Mouse (Mus musculus) forebrain, embryonic 15.5 days (tissue): Measurements from ENCODE around the gene Ccdc122. TPM values are rescaled to one million over a fixed set of nuclear protein-coding genes. Genes with fewer than 3 reads are reported as not detected.

Source experiments
- ATAC-seq: fragments of 200-750 bp; cut with Nextera tagmentation; replicated peaks from 2 replicates; pipeline ENCODE4 v1.8.0; 2017; ENCODE audit warnings: mild to moderate bottlenecking, moderate TSS enrichment, moderate library complexity
- H3K27ac ChIP-seq: fragments of 300-500 bp; sonication (generic); replicated peaks from 2 replicates; pipeline ENCODE4 v1.5.1; 2015; ENCODE audit warnings: mild to moderate bottlenecking, inconsistent platforms
- H3K27me3 ChIP-seq: fragments of 300-500 bp; sonication (generic); 2 replicates; pipeline ENCODE4 v1.6.1; 2015; ENCODE audit warnings: inconsistent platforms
- H3K36me3 ChIP-seq: fragments of 300-500 bp; sonication (generic); 2 replicates; pipeline ENCODE4 v1.6.1; 2015; ENCODE audit warnings: mild to moderate bottlenecking, inconsistent platforms
- H3K4me1 ChIP-seq: fragments of 300-500 bp; sonication (generic); 2 replicates; pipeline ENCODE4 v1.6.1; 2015; ENCODE audit warnings: inconsistent platforms
- H3K4me2 ChIP-seq: fragments of 300-500 bp; sonication (generic); replicated peaks from 2 replicates; pipeline ENCODE4 v1.6.1; 2015; ENCODE audit warnings: mild to moderate bottlenecking, inconsistent platforms
- H3K4me3 ChIP-seq: fragments of 300-500 bp; sonication (generic); 2 replicates; pipeline ENCODE4 v1.5.1; 2015; ENCODE audit warnings: mild to moderate bottlenecking, inconsistent platforms
- H3K9ac ChIP-seq: fragments of 300-500 bp; sonication (generic); replicated peaks from 2 replicates; pipeline ENCODE4 v1.6.1; 2015; ENCODE audit warnings: mild to moderate bottlenecking, inconsistent platforms
- H3K9me3 ChIP-seq: fragments of 300-500 bp; sonication (generic); 2 replicates; pipeline ENCODE4 v1.6.1; 2016; ENCODE audit warnings: inconsistent platforms
- WGBS: fragments of 180-500 bp; shearing (Covaris S2); methylation state at CpG from one replicate; pipeline ENCODE4 v1.1.7; 2015; ENCODE audit warnings: mixed read lengths; 5-methylcytosine and 5-hydroxymethylcytosine counted together
- polyA plus RNA-seq: library from polyadenylated mRNA; unstranded; fragments of >200 nt; fragmentation: Nextera tagmentation; extraction: Ambion mirVana; gene quantifications from 2 replicates; pipeline ENCODE4 v1.2.1, GENCODE M21; 2015

Gene Ccdc122
- polyA plus RNA-seq, 1 experiment from 2014 or later = 0.66 TPM

DNA sequence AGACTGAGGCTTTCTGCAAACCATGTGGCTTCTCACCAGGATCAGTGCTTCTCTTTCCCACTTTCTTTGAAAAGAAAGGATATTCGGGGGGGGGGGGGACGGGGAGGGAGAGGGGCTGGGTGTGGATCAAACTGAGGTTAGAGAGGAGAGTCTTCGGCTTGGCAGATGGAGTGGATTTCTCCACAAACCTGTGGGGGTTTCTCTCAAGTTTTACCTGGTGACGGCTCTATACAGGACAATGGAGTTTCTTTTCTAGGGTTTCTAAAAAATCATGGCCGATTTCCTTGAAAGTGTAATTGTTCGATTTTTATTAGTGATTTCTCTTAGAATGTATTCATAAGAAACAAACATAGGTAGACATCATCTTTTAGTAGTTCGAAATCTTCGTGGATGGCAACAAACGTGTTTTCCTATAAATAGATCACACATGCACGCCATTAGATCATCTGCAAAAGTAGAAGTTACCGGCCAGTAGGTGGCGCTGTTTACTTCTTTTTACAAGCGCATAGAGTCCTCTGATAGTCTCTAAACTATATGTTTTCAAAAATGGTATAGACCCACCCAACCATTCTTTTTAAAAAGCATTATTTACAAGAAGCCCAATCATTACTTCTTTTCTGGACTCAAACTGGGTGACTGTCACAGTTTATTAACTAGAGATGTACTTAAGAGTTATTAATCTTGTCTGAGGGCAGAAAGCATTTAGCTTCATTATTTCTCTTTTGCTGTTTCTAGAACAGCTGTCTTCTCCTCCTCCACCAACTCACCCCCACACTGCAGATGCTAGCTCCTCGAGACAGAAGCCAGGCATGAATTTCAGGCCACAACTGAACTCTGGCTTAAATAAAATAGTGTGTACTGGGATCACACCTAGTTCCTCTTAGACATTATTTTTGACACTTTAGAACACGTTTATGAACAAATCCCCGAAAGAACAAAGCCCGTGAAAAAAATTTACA is 105.0 kb downstream of the Ccdc122 start:
- ATAC-seq = peak; percentile 92
- H3K27me3 ChIP-seq = no peaks in the 10 kb centered on the region
- no peaks in the 10 kb centered on the region for H3K36me3 ChIP-seq
- no peak overlapping the region for H3K4me3 ChIP-seq
- no peak overlapping the region for H3K9ac ChIP-seq
- peak overlapping the region; percentile 56 for H3K27ac ChIP-seq
- WGBS = 28% methylated on average over 17 of the region's 17 CpGs
- H3K4me2 ChIP-seq = no peak overlapping the region
- H3K4me1 ChIP-seq = peaks cover 16% of the 10 kb centered on the region
- H3K9me3 ChIP-seq = no peaks in the 10 kb centered on the region

DNA sequence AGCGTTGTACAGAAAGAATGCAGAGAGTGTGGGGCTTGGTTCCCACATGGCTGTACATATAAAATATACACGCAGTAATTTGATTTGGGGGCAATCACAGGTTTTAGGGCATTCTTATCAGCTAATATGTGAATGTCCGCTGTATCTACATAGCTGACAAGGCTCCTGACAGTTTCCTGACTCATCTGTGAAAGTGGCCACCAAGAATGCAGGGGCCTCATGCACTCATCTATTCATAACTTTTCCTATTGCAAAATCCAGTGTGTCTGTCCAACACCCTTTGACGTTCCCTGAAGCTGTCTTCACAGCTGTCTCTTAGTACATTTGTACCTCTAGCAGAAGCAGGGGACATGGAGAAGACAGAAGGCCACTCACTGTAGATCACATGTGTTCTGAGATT is 108.5 kb downstream of the Ccdc122 start:
- no peak overlapping the region for H3K27ac ChIP-seq
- H3K9ac ChIP-seq = no peak overlapping the region
- whole genome bisulfite sequencing = 90% methylated on average over 4 of the region's 4 CpGs
- H3K27me3 ChIP-seq = no peaks in the 10 kb centered on the region
- ATAC-seq = no peak
- H3K36me3 ChIP-seq = no peaks in the 10 kb centered on the region
- H3K9me3 ChIP-seq = no peaks in the 10 kb centered on the region
- H3K4me1 ChIP-seq = peaks cover 16% of the 10 kb centered on the region
- H3K4me2 ChIP-seq = no peak overlapping the region
- H3K4me3 ChIP-seq = no peak overlapping the region

DNA sequence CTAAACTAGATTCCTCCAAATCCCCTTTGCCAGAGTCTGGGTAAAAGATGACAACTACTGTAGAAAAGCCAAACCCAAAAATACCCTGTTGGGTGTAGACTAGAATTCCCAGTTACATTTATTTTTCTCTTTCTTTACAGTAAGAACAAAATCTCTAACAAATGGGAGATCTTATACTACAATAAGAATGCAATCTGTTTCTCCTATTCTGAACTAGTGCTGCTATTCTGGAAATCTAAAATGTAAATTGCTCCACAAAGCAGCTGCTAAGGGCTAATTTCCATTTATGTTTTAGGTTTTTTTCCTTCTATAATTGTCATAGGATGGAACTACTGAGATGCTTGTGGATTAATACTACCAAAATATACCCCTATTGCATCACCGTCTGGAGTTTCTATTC is 111.1 kb downstream of the Ccdc122 start:
- Histone ChIP-seq H3K4me2 (no peak overlapping the region), H3K9me3 (no peaks in the 10 kb centered on the region), H3K27ac (no peak overlapping the region), H3K36me3 (no peaks in the 10 kb centered on the region), H3K9ac (no peak overlapping the region), H3K4me3 (no peak overlapping the region), H3K4me1 (0 out of 2 replicates have a peak, but pooled peaks cover under 1% of the 10 kb centered on the region), H3K27me3 (no peaks in the 10 kb centered on the region)
- no peak for ATAC-seq
- 79% methylated on average over 1 of the region's 1 CpGs for WGBS

DNA sequence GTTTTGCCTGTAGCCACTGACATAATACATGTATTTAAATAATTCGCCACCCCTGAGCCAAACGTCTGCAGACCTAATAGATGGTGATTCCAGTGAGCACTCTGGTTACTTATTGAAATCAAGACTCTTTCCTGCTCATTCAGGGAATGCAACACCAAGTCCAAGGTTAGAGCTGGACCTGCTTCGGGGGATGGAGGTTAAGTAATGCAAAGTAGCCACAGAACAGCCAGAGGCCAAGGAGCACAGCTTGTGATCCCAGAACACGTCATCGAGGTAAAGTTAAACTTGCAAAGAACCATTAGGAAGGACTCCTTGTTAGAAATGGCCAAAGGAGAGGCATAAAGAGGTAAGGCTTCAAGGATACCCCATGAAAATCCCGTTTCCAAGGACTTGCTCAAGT is 114.0 kb downstream of the Ccdc122 start:
- Histone ChIP-seq H3K4me3 (no peak overlapping the region), H3K4me2 (no peak overlapping the region), H3K36me3 (no peaks in the 10 kb centered on the region), H3K9ac (no peak overlapping the region), H3K4me1 (peaks cover 8% of the 10 kb centered on the region), H3K27ac (no peak overlapping the region), H3K27me3 (no peaks in the 10 kb centered on the region), H3K9me3 (no peaks in the 10 kb centered on the region)
- ATAC-seq = no peak
- WGBS = 81% methylated on average over 6 of the region's 6 CpGs

DNA sequence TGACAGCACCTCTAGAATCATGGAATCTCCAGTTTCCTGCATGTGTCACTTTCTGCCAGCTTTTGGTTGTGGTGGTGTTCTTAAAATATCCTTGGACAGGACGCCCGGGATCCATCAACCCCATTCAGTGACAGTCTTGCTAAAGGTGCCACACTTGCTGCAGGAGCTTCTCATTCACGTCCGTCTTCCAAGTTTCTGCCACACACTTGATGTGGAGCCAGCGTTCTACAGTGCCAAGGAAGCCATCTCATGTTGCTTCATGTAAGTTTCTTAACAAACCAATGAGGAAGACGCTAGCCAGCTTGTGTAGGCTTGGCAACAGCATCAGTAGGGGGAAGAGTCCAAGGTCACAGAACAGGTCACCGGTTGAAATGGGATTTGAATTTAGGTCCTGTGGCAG is 114.9 kb downstream of the Ccdc122 start:
- no peak overlapping the region for H3K9ac ChIP-seq
- WGBS = 85% methylated on average over 7 of the region's 7 CpGs
- no peak for ATAC-seq
- no peaks in the 10 kb centered on the region for H3K27me3 ChIP-seq
- H3K4me2 ChIP-seq = no peak overlapping the region
- peaks cover 12% of the 10 kb centered on the region for H3K4me1 ChIP-seq
- H3K9me3 ChIP-seq = no peaks in the 10 kb centered on the region
- no peaks in the 10 kb centered on the region for H3K36me3 ChIP-seq
- no peak overlapping the region for H3K27ac ChIP-seq
- H3K4me3 ChIP-seq = no peak overlapping the region

DNA sequence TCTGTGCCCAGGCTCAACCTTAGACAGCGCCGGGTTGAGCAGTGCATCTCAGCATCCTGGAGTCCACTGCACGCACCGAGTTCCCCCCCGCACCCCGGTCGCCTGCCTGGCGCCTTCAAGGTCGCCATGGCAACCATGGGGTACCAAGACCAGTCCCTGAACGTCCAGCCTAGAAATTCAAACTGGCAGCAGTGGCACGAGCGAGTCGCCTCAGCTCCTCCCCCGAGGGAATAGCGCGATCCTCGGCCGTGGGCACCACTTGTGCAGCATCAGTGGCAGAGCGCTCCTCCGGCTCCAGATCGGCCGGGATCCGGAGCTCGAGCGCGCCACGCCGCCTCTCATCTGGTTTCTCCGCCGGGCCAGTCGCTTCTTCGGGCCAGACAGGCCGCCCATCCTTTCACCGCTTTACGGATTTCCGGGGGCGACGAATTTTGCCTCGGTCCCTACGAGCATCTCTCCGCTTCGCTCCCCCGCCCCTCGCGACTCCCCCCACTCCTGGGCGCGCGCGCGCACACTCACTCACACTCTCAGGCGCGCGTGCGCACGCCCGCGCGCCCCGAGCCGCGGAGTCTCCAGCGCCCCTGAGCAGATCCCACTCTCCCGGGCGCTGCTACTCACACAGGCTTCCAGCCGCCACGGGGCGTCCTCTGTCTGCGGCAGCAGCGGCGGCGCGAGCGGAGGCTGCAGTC is 119.8 kb downstream of the Ccdc122 start, which contains the start of gene Enox1:
Enox1 (plus strand) TSS at position 542 of the 689 bp plus-strand sequence.
- Histone ChIP-seq H3K9ac (peak within 1 kb of the TSS; percentile 79), H3K9me3 (no peaks in the 10 kb centered on the region), H3K4me2 (peak within 1 kb of the TSS; percentile 86), H3K4me3 (peak within 1 kb of the TSS; percentile 75), H3K36me3 (no peaks in the 10 kb centered on the region), H3K4me1 (peaks cover 46% of the 10 kb centered on the region), H3K27ac (peak within 1 kb of the TSS; percentile 98), H3K27me3 (no peaks in the 10 kb centered on the region)
- peak; percentile 93 for ATAC-seq
- WGBS = under 1% methylated on average over 73 of the region's 73 CpGs

DNA sequence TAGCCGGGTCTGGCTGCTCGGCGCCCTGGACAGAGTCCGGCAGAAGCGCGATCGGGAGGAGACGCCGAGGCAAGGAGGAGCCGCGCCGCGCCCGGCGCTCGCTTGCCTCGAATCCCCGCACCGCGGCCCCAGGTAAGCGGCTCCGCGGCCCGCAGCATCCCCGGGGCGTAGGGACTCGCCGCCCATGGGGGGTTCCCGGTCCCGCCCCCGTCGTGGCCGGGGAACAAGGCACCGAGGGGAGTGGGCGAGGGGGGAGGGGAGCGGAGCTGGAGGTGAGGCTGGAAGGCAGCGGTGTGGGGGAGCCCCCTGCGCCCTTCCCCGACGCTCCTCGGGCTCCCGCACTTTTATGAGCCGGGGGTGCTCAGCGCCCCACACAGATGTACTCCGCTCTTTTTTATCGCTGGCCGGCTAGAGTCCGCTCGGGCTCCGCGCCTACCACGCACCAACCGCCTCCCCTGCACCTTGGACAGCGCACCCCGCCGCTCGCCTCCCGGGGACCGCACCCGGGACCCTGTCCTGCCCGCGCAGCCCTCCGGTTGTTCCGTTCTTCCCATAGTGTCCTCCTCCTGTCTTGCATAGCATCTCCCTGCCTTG is 120.4 kb downstream of the Ccdc122 start:
- peaks cover 46% of the 10 kb centered on the region for H3K4me1 ChIP-seq
- peak overlapping the region; percentile 98 for H3K27ac ChIP-seq
- WGBS = under 1% methylated on average over 52 of the region's 64 CpGs
- peak overlapping the region; percentile 79 for H3K9ac ChIP-seq
- peak overlapping the region; percentile 86 for H3K4me2 ChIP-seq
- H3K4me3 ChIP-seq = peak overlapping the region; percentile 75
- peak; percentile 57 for ATAC-seq
- H3K9me3 ChIP-seq = no peaks in the 10 kb centered on the region
- H3K27me3 ChIP-seq = no peaks in the 10 kb centered on the region
- no peaks in the 10 kb centered on the region for H3K36me3 ChIP-seq

DNA sequence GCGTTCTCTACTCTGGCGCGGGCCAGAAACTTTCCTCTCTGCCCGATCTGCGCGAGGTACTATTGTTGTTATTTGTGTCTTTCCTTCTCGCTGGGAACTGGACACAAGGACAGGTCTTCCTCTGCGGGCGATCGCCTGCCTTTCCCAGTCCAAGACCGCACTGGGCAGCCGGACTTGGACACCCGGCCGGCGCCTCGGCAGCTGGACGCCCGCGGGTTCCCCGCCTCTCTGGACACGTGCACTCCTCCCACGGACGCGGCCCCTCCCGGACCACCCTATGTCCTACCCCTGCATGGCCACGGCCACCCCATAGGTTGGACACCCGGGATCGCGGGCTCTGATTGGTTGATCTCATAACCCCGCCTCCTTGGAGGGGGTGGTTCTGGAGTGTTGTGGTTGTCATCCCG is 120.9 kb downstream of the Ccdc122 start:
- Histone ChIP-seq H3K36me3 (no peaks in the 10 kb centered on the region), H3K9me3 (no peaks in the 10 kb centered on the region), H3K9ac (peak overlapping the region; percentile 79), H3K4me2 (peak overlapping the region; percentile 86), H3K4me3 (peak overlapping the region; percentile 75), H3K27ac (peak overlapping the region; percentile 98), H3K27me3 (no peaks in the 10 kb centered on the region), H3K4me1 (peaks cover 51% of the 10 kb centered on the region)
- ATAC-seq = peak; percentile 80
- under 1% methylated on average over 31 of the region's 31 CpGs for WGBS

DNA sequence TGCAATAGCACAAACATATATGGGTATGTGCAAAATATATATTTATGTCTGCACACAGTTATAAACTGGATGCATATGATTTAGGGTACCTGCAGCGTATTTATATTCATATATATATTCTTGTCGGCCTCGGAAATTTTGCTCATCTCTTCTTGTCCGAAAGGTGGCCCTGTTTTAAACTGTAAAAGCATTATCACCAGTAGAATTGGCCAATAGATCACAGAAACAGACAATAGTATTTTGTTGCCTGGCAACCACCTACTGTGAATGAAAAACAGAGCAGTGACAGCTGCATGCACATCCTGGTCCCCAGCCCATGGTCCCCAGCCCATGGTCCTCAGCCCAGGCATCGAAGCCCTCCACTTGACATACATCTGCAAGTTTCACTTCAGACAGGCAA is 122.8 kb downstream of the Ccdc122 start:
- Histone ChIP-seq H3K36me3 (no peaks in the 10 kb centered on the region), H3K9me3 (no peaks in the 10 kb centered on the region), H3K9ac (no peak overlapping the region; the same call in 1 of the 2 replicates), H3K4me1 (peaks cover 59% of the 10 kb centered on the region), H3K4me3 (peak overlapping the region; percentile 75), H3K4me2 (peak overlapping the region; percentile 86), H3K27me3 (no peaks in the 10 kb centered on the region), H3K27ac (peak overlapping the region; percentile 35; the same call in 1 of the 2 replicates)
- 69% methylated on average over 5 of the region's 5 CpGs for WGBS
- no peak for ATAC-seq

Other genes starting within 250 kb of the Ccdc122 start
- 1.5 and 1.7 TPM in 2 replicates for gene Lacc1, start 132 bp downstream of the Ccdc122 start, polyA plus RNA-seq
- 60.4 and 67.5 TPM in 2 replicates for gene Enox1, start 120.0 kb downstream of the Ccdc122 start, polyA plus RNA-seq